Mouse (Mus musculus) liver, adult 2 months (tissue): ENCODE measurements at regions not wholly inside any gene's neighbourhood (a gene's known extent, or its start where the extent isn't known, plus 50 kb on each side); places are given as distances from the start of the nearest gene placed in this dataset.

ENCODE experiments used
- CTCF ChIP-seq: fragments of 200-500 bp; IDR thresholded peaks from 2 replicates; pipeline ENCODE4 v1.5.1; 2011; ENCODE audit warnings: low read depth, low read length, control low read depth
- POLR2A ChIP-seq: fragments of 200-500 bp; IDR thresholded peaks from 2 replicates; pipeline ENCODE4 v1.6.1; 2011; ENCODE audit warnings: low read length, control low read depth; ENCODE audit not compliant: insufficient read depth; ENCODE audit errors: extremely low read depth

- TF ChIP-seq CTCF (no peak), POLR2A (no peak)
These were observed 662.1 kb upstream of the Got2 start for GRCm38 (mm10) chr8:96550408-96550807.
